Mouse (Mus musculus) hindbrain, embryonic 11.5 days (tissue): ENCODE measurements around the gene Tom1. TPM values are rescaled to one million over a fixed set of nuclear protein-coding genes. Genes with fewer than 3 reads are reported as not detected.

Source experiments
- ATAC-seq: fragments of 200-750 bp; cut with Nextera tagmentation; 2 replicates; pipeline ENCODE4 v1.8.0; 2017; ENCODE audit warnings: mild to moderate bottlenecking, moderate TSS enrichment, moderate library complexity; ENCODE audit not compliant: low FRiP score
- DNase-seq: peaks from one replicate; pipeline ENCODE4 v3.0.0-alpha.2; 2015; ENCODE audit warnings: low spot score
- H3K27ac ChIP-seq: fragments of 300-500 bp; sonication (generic); 2 replicates; pipeline ENCODE4 v1.5.1; 2014; ENCODE audit warnings: mild to moderate bottlenecking, low read depth, low read length
- H3K27me3 ChIP-seq: fragments of 300-500 bp; sonication (generic); 2 replicates; pipeline ENCODE4 v1.6.1; 2014; ENCODE audit warnings: mild to moderate bottlenecking, low read length, moderate library complexity, mixed read lengths; ENCODE audit not compliant: control insufficient read depth, insufficient read depth
- H3K36me3 ChIP-seq: fragments of 300-500 bp; sonication (generic); 2 replicates; pipeline ENCODE4 v1.6.1; 2014; ENCODE audit warnings: mild to moderate bottlenecking, low read length, moderate library complexity, mixed read lengths; ENCODE audit not compliant: control insufficient read depth, insufficient read depth
- H3K4me1 ChIP-seq: fragments of 300-500 bp; sonication (generic); replicated peaks from 2 replicates; pipeline ENCODE4 v1.6.1; 2014; ENCODE audit warnings: low read length, mixed read lengths; ENCODE audit not compliant: control insufficient read depth, insufficient read depth
- H3K4me2 ChIP-seq: fragments of 300-500 bp; sonication (generic); replicated peaks from 2 replicates; pipeline ENCODE4 v1.6.1; 2014; ENCODE audit warnings: mild to moderate bottlenecking, low read depth, low read length
- H3K4me3 ChIP-seq: fragments of 300-500 bp; sonication (generic); 2 replicates; pipeline ENCODE4 v1.5.1; 2014; ENCODE audit warnings: low read depth, low read length
- H3K9ac ChIP-seq: fragments of 300-500 bp; sonication (generic); 2 replicates; pipeline ENCODE4 v1.6.1; 2014; ENCODE audit warnings: low read depth, low read length
- H3K9me3 ChIP-seq: fragments of 300-500 bp; sonication (generic); 2 replicates; pipeline ENCODE4 v1.6.1; 2016; ENCODE audit warnings: low read length; ENCODE audit not compliant: control insufficient read depth
- WGBS: fragments of 180-500 bp; shearing (Covaris S2); extraction: QIAGEN DNeasy Blood & Tissue Kit; methylation state at CpG from one replicate; pipeline ENCODE4 v1.1.7; 2014; 5-methylcytosine and 5-hydroxymethylcytosine counted together
- polyA plus RNA-seq: library from polyadenylated mRNA; unstranded; fragments of >200 nt; fragmentation: Nextera tagmentation; extraction: Ambion mirVana; gene quantifications from 2 replicates; pipeline ENCODE4 v1.2.1, GENCODE M21; 2014

The Tom1 gene
- polyA plus RNA-seq, 1 experiment from 2014 or later: 25.2 TPM

DNA sequence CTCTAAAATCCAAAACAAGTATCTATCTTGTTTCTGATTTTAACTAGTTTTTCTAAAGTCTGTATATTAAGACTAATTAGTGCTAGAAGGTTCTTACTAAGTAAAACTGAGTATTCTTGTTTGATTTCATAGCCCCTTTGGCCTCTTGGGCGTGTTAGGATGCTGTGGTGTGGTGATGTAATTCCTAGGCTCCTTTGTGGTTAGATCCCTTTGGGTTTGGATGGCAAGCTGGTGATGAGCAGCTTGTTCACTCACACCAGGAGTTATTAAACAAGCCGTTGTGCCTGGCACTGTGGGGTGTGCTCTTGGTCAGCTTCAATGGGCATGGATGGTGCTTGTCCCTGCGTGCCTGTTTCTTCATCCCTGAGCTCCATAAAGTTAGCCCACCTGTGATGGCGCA, 19.8 kb downstream of the Tom1 start:
- Histone ChIP-seq H3K4me1 (no peaks in the 10 kb centered on the region), H3K9ac (no peak overlapping the region), H3K36me3 (no peaks in the 10 kb centered on the region), H3K9me3 (no peaks in the 10 kb centered on the region), H3K27me3 (no peaks in the 10 kb centered on the region), H3K27ac (no peak overlapping the region), H3K4me2 (no peak overlapping the region), H3K4me3 (no peak overlapping the region)
- DNase-seq (no peak), ATAC-seq (no peak)
- WGBS: 88% methylated on average over 4 of the region's 4 CpGs

DNA sequence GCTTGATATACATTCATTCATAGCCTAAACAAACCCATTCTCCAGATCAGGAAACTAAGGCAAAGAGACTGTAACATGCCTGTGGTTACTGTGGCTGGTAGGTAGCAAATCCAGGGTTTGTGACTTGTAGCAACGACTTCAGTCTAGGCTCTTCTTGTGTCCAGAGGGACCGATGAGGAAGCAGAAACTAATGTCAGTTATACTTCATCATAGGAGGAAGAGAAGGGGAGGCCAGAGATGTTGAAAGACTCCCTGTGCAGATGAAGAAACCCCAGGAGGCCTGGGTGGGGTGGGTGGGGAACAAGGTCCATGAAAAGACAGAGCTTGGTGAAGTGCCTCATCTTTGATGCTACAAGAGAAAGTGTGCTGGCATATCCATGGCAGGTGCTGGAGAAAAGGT, 22.2 kb downstream of the Tom1 start:
- Histone ChIP-seq H3K9me3 (no peaks in the 10 kb centered on the region), H3K4me1 (no peaks in the 10 kb centered on the region), H3K4me3 (no peak overlapping the region), H3K36me3 (no peaks in the 10 kb centered on the region), H3K27me3 (no peaks in the 10 kb centered on the region), H3K9ac (no peak overlapping the region), H3K4me2 (no peak overlapping the region), H3K27ac (no peak overlapping the region)
- DNase-seq: no peak
- WGBS: 95% methylated on average over 2 of the region's 2 CpGs
- no peak for ATAC-seq

GRCm38 (mm10) chr8:75060022-75060421, 26.5 kb downstream of the Tom1 start:
- Histone ChIP-seq H3K9ac (no peak overlapping the region), H3K27me3 (no peaks in the 10 kb centered on the region), H3K36me3 (no peaks in the 10 kb centered on the region), H3K4me2 (no peak overlapping the region), H3K27ac (no peak overlapping the region), H3K9me3 (no peaks in the 10 kb centered on the region), H3K4me3 (no peak overlapping the region), H3K4me1 (0 out of 2 replicates have a peak, but pooled peaks cover 2% of the 10 kb centered on the region)
- ATAC-seq (no peak), DNase-seq (no peak)
- 81% methylated on average over 6 of the region's 6 CpGs for WGBS

DNA sequence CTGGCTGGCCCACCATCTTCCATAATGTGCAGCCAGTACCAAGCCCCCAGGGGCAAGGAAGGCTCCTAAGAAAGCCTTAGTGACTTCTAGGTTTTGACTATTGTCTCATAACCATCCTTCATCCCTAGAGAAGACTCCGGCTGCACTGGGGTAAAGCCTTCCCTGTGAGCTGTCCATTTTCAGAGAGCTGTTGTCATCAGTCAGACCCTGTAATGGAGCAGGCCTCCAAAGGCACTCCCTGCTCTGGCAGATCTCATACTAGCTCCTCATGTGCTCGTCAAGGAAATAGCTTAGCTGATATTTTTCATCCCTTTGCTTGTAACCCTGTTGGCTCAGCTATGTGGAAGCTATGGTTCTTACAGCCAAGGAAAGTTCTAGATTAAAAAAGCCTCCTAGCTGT, 27.3 kb downstream of the Tom1 start:
- H3K4me1 ChIP-seq: 0 out of 2 replicates have a peak, but pooled peaks cover 2% of the 10 kb centered on the region
- no peak overlapping the region for H3K4me3 ChIP-seq
- WGBS: 82% methylated on average over 2 of the region's 2 CpGs
- H3K4me2 ChIP-seq: no peak overlapping the region
- H3K9me3 ChIP-seq: no peaks in the 10 kb centered on the region
- no peak overlapping the region for H3K9ac ChIP-seq
- H3K36me3 ChIP-seq: no peaks in the 10 kb centered on the region
- no peak overlapping the region for H3K27ac ChIP-seq
- H3K27me3 ChIP-seq: no peaks in the 10 kb centered on the region
- DNase-seq (no peak), ATAC-seq (no peak)

GRCm38 (mm10) chr8:75063290-75063689, 29.8 kb downstream of the Tom1 start:
- Histone ChIP-seq H3K9ac (no peak overlapping the region), H3K4me1 (0 out of 2 replicates have a peak, but pooled peaks cover 2% of the 10 kb centered on the region), H3K4me3 (no peak overlapping the region), H3K27ac (no peak overlapping the region), H3K9me3 (no peaks in the 10 kb centered on the region), H3K4me2 (no peak overlapping the region), H3K27me3 (no peaks in the 10 kb centered on the region), H3K36me3 (no peaks in the 10 kb centered on the region)
- DNase-seq (no peak), ATAC-seq (no peak)
- WGBS: 74% methylated on average over 3 of the region's 3 CpGs

DNA sequence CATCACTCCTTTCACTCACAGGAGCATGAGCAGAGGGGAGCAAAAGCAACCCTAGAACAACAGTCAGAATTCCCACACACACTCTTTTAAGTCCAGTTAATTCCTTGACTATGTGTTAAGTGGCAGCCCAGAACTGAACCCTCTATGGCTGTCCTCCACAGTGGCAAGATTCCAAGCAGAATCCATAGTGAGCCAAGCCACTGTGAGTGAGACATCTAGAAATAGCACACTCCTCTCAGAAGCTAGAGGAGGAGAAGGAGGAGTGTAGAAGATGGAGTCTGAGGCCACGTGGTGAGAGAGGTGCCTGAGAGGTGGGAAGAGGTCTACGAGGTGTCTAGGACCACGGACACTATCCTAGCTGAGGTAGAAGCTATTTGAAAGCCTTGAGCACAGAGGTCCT, 31.3 kb downstream of the Tom1 start:
- Histone ChIP-seq H3K9ac (no peak overlapping the region), H3K4me2 (no peak overlapping the region), H3K27ac (no peak overlapping the region), H3K9me3 (no peaks in the 10 kb centered on the region), H3K27me3 (no peaks in the 10 kb centered on the region), H3K4me3 (no peak overlapping the region), H3K36me3 (no peaks in the 10 kb centered on the region), H3K4me1 (0 out of 2 replicates have a peak, but pooled peaks cover 2% of the 10 kb centered on the region)
- 93% methylated on average over 3 of the region's 3 CpGs for WGBS
- no peak for DNase-seq
- no peak for ATAC-seq

DNA sequence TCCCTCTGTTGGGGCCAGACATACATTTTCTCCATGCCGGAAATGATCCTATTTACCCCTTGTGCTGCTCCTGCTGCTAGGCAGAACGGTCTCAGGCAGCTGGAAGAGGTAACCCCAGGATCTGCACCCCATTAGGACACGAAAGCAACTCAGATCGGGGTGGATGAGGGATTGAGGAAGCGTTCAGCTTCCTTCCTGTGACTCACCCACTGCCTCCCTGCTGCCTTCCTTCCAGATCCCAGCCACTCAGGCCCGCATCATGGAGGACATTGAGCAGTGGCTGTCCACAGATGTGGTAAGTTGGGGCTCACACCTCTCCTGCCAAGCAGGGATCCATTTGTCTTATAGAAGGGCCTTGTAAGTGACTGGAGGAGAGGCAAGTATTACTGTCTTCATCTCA, 33.8 kb downstream of the Tom1 start:
- 0 out of 2 replicates have a peak, but pooled peaks cover 2% of the 10 kb centered on the region for H3K4me1 ChIP-seq
- H3K36me3 ChIP-seq: no peaks in the 10 kb centered on the region
- DNase-seq: no peak
- no peak overlapping the region for H3K9ac ChIP-seq
- WGBS: 80% methylated on average over 6 of the region's 6 CpGs
- ATAC-seq: no peak
- no peak overlapping the region for H3K27ac ChIP-seq
- no peak overlapping the region for H3K4me3 ChIP-seq
- H3K9me3 ChIP-seq: no peaks in the 10 kb centered on the region
- no peak overlapping the region for H3K4me2 ChIP-seq
- no peaks in the 10 kb centered on the region for H3K27me3 ChIP-seq

DNA sequence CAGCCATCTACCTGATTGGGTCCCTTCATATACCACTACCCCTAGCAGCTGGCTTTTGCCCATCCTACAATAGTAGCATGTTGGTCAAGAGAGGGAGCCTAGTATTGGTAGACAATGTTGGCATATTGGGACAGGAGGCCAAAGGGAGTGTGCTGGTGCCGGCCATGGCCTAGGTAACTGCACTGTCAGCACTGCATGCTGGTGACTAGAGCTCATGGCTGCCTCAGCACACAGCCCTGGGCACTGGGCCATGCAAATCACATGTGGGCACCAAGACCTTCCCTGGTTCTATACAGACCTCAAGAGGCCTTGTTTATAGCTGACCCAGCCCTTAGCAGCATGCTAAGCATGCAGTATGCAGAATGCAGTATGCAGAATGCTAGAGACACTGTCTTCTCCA, 36.8 kb downstream of the Tom1 start:
- DNase-seq: no peak
- Histone ChIP-seq H3K4me3 (no peak overlapping the region), H3K36me3 (no peaks in the 10 kb centered on the region), H3K4me2 (no peak overlapping the region), H3K4me1 (no peaks in the 10 kb centered on the region), H3K9ac (no peak overlapping the region), H3K27me3 (no peaks in the 10 kb centered on the region), H3K9me3 (no peaks in the 10 kb centered on the region), H3K27ac (no peak overlapping the region)
- 87% methylated on average over 1 of the region's 1 CpGs for WGBS
- ATAC-seq: no peak

DNA sequence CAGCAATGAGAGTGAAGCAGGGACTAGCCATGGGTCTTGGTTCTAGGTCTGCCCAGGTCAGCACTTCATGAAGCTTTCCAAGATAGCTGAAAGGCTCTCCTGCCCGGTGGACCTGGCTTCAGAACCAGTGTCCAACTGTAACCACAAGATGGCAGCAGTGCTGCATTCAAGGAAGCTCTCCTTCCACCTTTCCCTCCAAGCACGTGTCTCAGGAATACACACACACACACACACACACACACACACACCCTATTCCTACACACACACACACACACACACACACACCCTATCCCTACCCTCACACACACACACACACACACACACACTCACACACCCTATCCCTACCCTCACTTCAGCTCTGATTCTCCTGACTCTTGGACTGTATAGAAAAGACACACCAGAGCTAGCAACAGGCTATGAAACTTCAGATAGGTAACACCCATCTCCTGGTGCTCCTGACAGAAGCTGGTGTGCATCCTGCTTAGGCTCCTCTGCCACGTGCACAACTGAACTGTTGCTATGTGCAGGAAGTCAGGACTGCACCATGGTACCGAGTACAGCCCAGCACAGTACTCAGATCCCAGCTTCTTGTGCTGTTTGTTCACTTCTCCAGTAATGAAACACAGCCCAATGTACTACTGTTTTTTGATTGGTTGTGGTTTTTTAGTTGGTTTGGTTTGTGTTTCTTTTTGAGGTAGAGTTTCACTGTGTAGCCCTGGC, 38.3 kb downstream of the Tom1 start:
- no peaks in the 10 kb centered on the region for H3K36me3 ChIP-seq
- no peaks in the 10 kb centered on the region for H3K4me1 ChIP-seq
- no peaks in the 10 kb centered on the region for H3K9me3 ChIP-seq
- no peaks in the 10 kb centered on the region for H3K27me3 ChIP-seq
- DNase-seq (peak; percentile 84), ATAC-seq (peak; percentile 86)
- no peak overlapping the region for H3K4me3 ChIP-seq
- 28% methylated on average over 4 of the region's 4 CpGs for WGBS
- no peak overlapping the region for H3K27ac ChIP-seq
- no peak overlapping the region for H3K9ac ChIP-seq
- no peak overlapping the region for H3K4me2 ChIP-seq
